ENCODE assay signal across 15 mouse cellular contexts in genomic region chr1:66845690-66846318, GRCm38 (mm10). TPM values are rescaled to one million over a fixed set of nuclear protein-coding genes. Genes with fewer than 3 reads are reported as not detected.
DNase-seq lines count a peak whose midpoint lies in the region; ATAC-seq and TF ChIP-seq lines count a peak whose summit lies in the region.
"Had no signal": no experiment of that assay in that cellular context is flagged by ENCODE, and none has a peak within 500 bp of the region (broad histone marks: within the 10 kb centered on the region; RNA-seq: fewer than 3 reads in every experiment).

No protein-coding gene starts in this region.

- no peaks in the 10 kb centered on the region for H3K4me1 ChIP-seq in kidney, postnatal 0 days (replicated peaks; ENCODE audit: insufficient read depth, low read length)

- ATAC-seq in kidney, postnatal 0 days (replicated peaks; ENCODE audit: low FRiP score, low read depth) = 0 out of 2 replicates have a peak, but pooled peaks have one; percentile 40
- peak; percentile 48 for ATAC-seq in granulocyte monocyte progenitor cell, adult 5-6 weeks (replicated peaks; ENCODE audit: poor library complexity, severe bottlenecking)
- ATAC-seq in megakaryocyte-erythroid progenitor cell, adult 5-6 weeks (replicated peaks; ENCODE audit: low FRiP score, low TSS enrichment, poor library complexity, severe bottlenecking) = peak; percentile 65

- H3K36me3 ChIP-seq in kidney, postnatal 0 days (ENCODE audit: insufficient read depth, low read length) = peaks cover 39% of the 10 kb centered on the region

- H3K9me3 ChIP-seq in kidney, postnatal 0 days (replicated peaks; ENCODE audit: low read length) = no peaks in the 10 kb centered on the region

- no peak overlapping the region for H3K9ac ChIP-seq in kidney, postnatal 0 days (ENCODE audit: low read depth, low read length)
- H3K9ac ChIP-seq: midbrain, embryonic 12.5 days had no signal

- H3K27me3 ChIP-seq in kidney, postnatal 0 days (ENCODE audit: insufficient read depth, low read length) = no peaks in the 10 kb centered on the region
- H3K27me3 ChIP-seq: midbrain, embryonic 12.5 days had no signal

- H3K4me2 ChIP-seq in kidney, postnatal 0 days (ENCODE audit: low read length) = no peak overlapping the region
- H3K4me2 ChIP-seq: midbrain, embryonic 12.5 days had no signal

- TF ChIP-seq CTCF in kidney, postnatal 0 days (IDR thresholded peaks at IDR 0.05; ENCODE audit: low read depth) = no peak

- 79% methylated on average over 5 of the region's 5 CpGs for WGBS in kidney, postnatal 0 days

- H3K4me3 ChIP-seq in kidney, postnatal 0 days (replicated peaks; ENCODE audit: low read depth, low read length) = no peak overlapping the region
- H3K4me3 ChIP-seq: midbrain, embryonic 12.5 days; myocyte had no signal

- H3K27ac ChIP-seq in kidney, postnatal 0 days = no peak overlapping the region
- H3K27ac ChIP-seq: midbrain, embryonic 12.5 days had no signal

- DNase-seq in kidney, postnatal 0 days (ENCODE audit: low spot score) = no peak
- DNase-seq in kidney, postnatal 4 days = no peak
- DNase-seq in 416B (ENCODE audit: low read depth) = peak; percentile 88
- DNase-seq in embryo, embryonic 9.5 days (ENCODE audit: extremely low spot score) = no peak
- no peak for DNase-seq in left cerebral cortex, adult 9 months (ENCODE audit: low spot score in 2 of 2)
- no peak for DNase-seq in cerebellum, adult 9-11 months
- DNase-seq: adrenal gland, postnatal 10 days; cerebellum, adult 11-12 months; gastrocnemius, postnatal 14 days; kidney, postnatal 36 days; thymus, postnatal 4 days had no signal

RNA-seq across cellular contexts. Expression of gene Acadl, which starts 17.3 kb away (rescaled TPM):
- 254 and 281 TPM in 2 replicates for polyA plus RNA-seq in kidney, postnatal 0 days (2015; fragmentation: Nextera tagmentation; extraction: Ambion mirVana)
- 55.5 and 62.8 TPM in 2 replicates for total RNA-seq in granulocyte monocyte progenitor cell, adult 5-6 weeks (2014; fragmentation: Nextera tagmentation)
- total RNA-seq in granulocyte monocyte progenitor cell, adult 5-6 weeks (2017) = 50.5 and 52.5 TPM in 2 replicates
- 85.6 and 91.2 TPM in 2 replicates for total RNA-seq in megakaryocyte-erythroid progenitor cell, adult 5-6 weeks (2014; fragmentation: Nextera tagmentation)
- total RNA-seq in megakaryocyte-erythroid progenitor cell, adult 5-6 weeks (2017) = 84.5 and 85.8 TPM in 2 replicates

RNA-seq across cellular contexts. Expression of gene Kansl1l, which starts 28.4 kb away (rescaled TPM):
- polyA plus RNA-seq in kidney, postnatal 0 days (2015; fragmentation: Nextera tagmentation; extraction: Ambion mirVana) = 17.3 and 17.9 TPM in 2 replicates
- 22.5 and 28.0 TPM in 2 replicates for total RNA-seq in granulocyte monocyte progenitor cell, adult 5-6 weeks (2014; fragmentation: Nextera tagmentation)
- total RNA-seq in granulocyte monocyte progenitor cell, adult 5-6 weeks (2017) = 29.3 and 30.8 TPM in 2 replicates
- 28.2 and 36.1 TPM in 2 replicates for total RNA-seq in megakaryocyte-erythroid progenitor cell, adult 5-6 weeks (2014; fragmentation: Nextera tagmentation)
- total RNA-seq in megakaryocyte-erythroid progenitor cell, adult 5-6 weeks (2017) = 24.7 and 53.3 TPM in 2 replicates
